Mouse (Mus musculus): ENCODE measurements around the gene Ltc4s. TPM values are rescaled to one million over a fixed set of nuclear protein-coding genes. Genes with fewer than 3 reads are reported as not detected.

The Ltc4s gene
- polyA plus RNA-seq, 1 experiment from 2014 or later: 0.92 TPM

Small RNA genes within 50 kb of the gene (microRNA-seq; reads per million reads assigned to microRNA genes)
- gene Mir6919: not detected

Other genes with a start within 250 kb of the Ltc4s start
- gene Rnf130, start 213.3 kb downstream of the Ltc4s start, polyA plus RNA-seq (2014; fragmentation: Nextera tagmentation; extraction: Ambion mirVana): 90.9 and 91.0 TPM in 2 replicates
- 27.6 and 30.0 TPM in 2 replicates for gene Tbc1d9b, start 107.2 kb downstream of the Ltc4s start, polyA plus RNA-seq (2014; fragmentation: Nextera tagmentation; extraction: Ambion mirVana)
- 20.0 and 22.8 TPM in 2 replicates for gene Mrnip, start 64.2 kb downstream of the Ltc4s start, polyA plus RNA-seq (2014; fragmentation: Nextera tagmentation; extraction: Ambion mirVana)
- 144 and 156 TPM in 2 replicates for gene Sqstm1, start 27.8 kb downstream of the Ltc4s start, polyA plus RNA-seq (2014; fragmentation: Nextera tagmentation; extraction: Ambion mirVana)
- 13.4 and 18.7 TPM in 2 replicates for gene Mgat4b, start 27.7 kb downstream of the Ltc4s start, polyA plus RNA-seq (2014; fragmentation: Nextera tagmentation; extraction: Ambion mirVana)
- gene Maml1, start 53.7 kb upstream of the Ltc4s start, polyA plus RNA-seq (2014; fragmentation: Nextera tagmentation; extraction: Ambion mirVana): 9.5 and 10.7 TPM in 2 replicates
- 237 and 254 TPM in 2 replicates for gene Canx, start 87.1 kb upstream of the Ltc4s start, polyA plus RNA-seq (2014; fragmentation: Nextera tagmentation; extraction: Ambion mirVana)
- gene Cby3, start 115.8 kb upstream of the Ltc4s start, polyA plus RNA-seq (2014; fragmentation: Nextera tagmentation; extraction: Ambion mirVana): not detected in 2 replicates
- gene Hnrnph1, start 138.4 kb upstream of the Ltc4s start, polyA plus RNA-seq (2014; fragmentation: Nextera tagmentation; extraction: Ambion mirVana): 848 and 902 TPM in 2 replicates
- gene Rufy1, start 192.5 kb upstream of the Ltc4s start, polyA plus RNA-seq (2014; fragmentation: Nextera tagmentation; extraction: Ambion mirVana): 24.7 and 27.3 TPM in 2 replicates